Comparison of ENCODE assay signal across 8 mouse cellular contexts in the genomic region with DNA sequence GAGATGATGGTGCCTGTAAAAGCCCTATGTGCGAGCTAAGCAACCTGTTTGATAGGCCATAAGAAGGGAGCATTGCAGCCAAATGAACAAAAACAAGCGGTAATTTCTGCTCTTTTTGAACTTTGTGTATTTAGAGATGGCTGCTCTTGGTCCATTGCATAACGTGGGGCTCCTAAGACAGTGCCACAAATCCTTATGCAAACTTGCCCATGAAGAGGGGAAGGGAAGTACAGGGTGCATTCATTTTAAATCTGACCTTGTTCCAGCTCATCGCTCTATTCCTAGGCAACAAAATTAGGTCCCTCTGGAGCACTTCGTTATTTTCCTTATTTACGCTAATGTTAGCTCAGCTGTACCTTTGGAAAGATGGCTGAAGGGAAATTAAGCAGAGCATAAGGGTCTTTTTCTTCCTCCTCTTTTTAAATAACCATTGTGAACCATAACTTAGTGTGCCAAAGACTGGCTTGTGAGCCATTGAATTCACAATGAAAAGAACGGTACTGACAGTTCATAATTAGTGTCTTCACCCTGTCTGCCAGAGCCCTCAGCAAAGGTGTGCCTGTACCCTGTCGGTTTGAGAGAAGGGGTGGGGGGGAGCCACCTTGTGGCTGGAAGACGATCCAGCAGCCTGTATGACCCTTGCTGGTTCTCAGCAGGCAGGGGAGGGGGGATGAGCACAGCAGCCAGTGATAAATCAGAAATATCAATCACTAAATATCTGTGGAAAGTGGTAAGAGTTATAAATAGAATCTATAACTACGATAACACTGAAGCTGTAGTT.
A peak's percentile ranks its signal among the peaks of the same experiment; 100 is the strongest.
DNase-seq lines count a peak whose midpoint lies in the region; TF ChIP-seq lines count a peak whose summit lies in the region.

No protein-coding gene starts in this region.

- no peak for TF ChIP-seq POLR2A in lung, adult 2 months (IDR thresholded peaks at IDR 0.05; ENCODE audit: borderline replicate concordance, extremely low read depth, low read depth, low read length)
- no peak for TF ChIP-seq POLR2A in olfactory bulb, adult 2 months (IDR thresholded peaks at IDR 0.05; ENCODE audit: insufficient read depth, low read depth, low read length)

- H3K27ac ChIP-seq in olfactory bulb, adult 2 months (ENCODE audit: insufficient read depth, low read depth, low read length) = no peak overlapping the region

- peak; percentile 39 to 75 for DNase-seq in adrenal gland, adult (ENCODE audit: inconsistent age in 2 of 2, low spot score in 1 of 2)
- no peak for DNase-seq in adrenal gland, adult 8-10 months
- no peak for DNase-seq in lung, adult 2 months
- no peak for DNase-seq in lung, postnatal 25 days (ENCODE audit: low spot score)
- peak; percentile 85 for DNase-seq in embryo, embryonic 11 days
- DNase-seq in kidney, postnatal 25 days = peak; percentile 63 to 74
- no peak for DNase-seq in left cerebral cortex, adult 8-10 months (ENCODE audit: low spot score in 2 of 2)

- TF ChIP-seq CTCF in lung, adult 2 months (IDR thresholded peaks at IDR 0.05; ENCODE audit: insufficient read depth, low read length) = peak; percentile 54
- TF ChIP-seq CTCF in olfactory bulb, adult 2 months (IDR thresholded peaks at IDR 0.05; ENCODE audit: insufficient read depth, low read depth, low read length) = 0 out of 2 replicates have a peak, but pooled peaks have one; percentile 18

- no peaks in the 10 kb centered on the region for H3K4me1 ChIP-seq in lung, adult 2 months (ENCODE audit: control insufficient read depth, insufficient read depth, low read length)
- no peaks in the 10 kb centered on the region for H3K4me1 ChIP-seq in olfactory bulb, adult 2 months (ENCODE audit: control insufficient read depth, insufficient read depth, low read length)

- WGBS in lung, adult 2 months = 57% methylated on average over 10 of the region's 10 CpGs
- 50% methylated on average over 10 of the region's 10 CpGs for WGBS in olfactory bulb, adult 2 months

- H3K4me3 ChIP-seq in lung, adult 2 months (replicated peaks; ENCODE audit: extremely low read depth, low read depth, low read length) = no peak overlapping the region
- H3K4me3 ChIP-seq in olfactory bulb, adult 2 months (ENCODE audit: insufficient read depth, low read depth, low read length) = no peak overlapping the region

Comparison
In these comparisons a context has a peak if more than half of its experiments do, and no peak if none do; other contexts are left out.
1. DNase-seq: peak in adrenal gland, adult (2 of 2), embryo, embryonic 11 days (single experiment) and kidney, postnatal 25 days (2 of 2); none in adrenal gland, adult 8-10 months (single experiment), lung, adult 2 months (single experiment), lung, postnatal 25 days (single experiment) and left cerebral cortex, adult 8-10 months (0 of 2).